Mouse (Mus musculus) embryonic fibroblast, embryonic 13.5 days (primary cell): ENCODE results near the gene Tbx6.

Experiments used
- CTCF ChIP-seq: IDR thresholded peaks from 2 replicates; pipeline ENCODE4 v1.5.1; 2011; ENCODE audit warnings: mild to moderate bottlenecking, control low read depth, low read length, moderate library complexity, borderline replicate concordance; ENCODE audit not compliant: insufficient read depth
- POLR2A ChIP-seq: IDR thresholded peaks from 2 replicates; pipeline ENCODE4 v1.6.1; 2011; ENCODE audit warnings: low read depth, mild to moderate bottlenecking, control low read depth, low read length, moderate library complexity

DNA sequence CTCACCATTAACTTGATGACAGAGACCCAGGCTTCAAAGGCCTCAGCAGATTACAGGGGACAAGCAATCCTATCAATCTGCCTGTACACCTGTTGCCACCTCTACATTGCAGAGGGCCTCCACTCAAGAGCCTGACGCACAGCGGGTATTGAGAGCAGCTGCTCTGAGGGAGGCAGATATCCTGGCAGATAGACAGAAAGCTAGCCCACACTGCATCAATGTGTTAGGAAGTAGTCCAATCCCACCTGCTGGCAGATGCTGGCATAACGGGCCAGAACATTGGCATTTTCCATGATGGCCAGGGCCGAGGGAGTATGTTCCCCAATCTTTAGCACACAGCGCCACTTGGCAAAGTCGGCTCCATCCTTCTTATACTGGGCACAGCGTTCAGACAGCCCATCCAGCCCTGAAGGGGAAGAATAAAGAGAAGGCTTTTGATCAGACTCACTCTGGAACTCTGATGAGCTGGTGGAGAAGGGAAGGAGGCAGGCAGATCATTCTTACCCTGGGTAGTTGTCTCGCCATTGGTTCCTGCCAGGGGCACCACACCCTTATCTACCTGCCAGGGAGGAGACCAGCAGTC lies 15.2 kb downstream of the Tbx6 start:
- no peak; the same call in 1 of the 2 replicates for TF ChIP-seq CTCF
- no peak for TF ChIP-seq POLR2A
